Mouse (Mus musculus) ES-Bruce4 (cell line): ENCODE measurements around the gene Slc43a2.

Source experiments
- CTCF ChIP-seq: IDR thresholded peaks from one replicate; pipeline ENCODE4 v1.8.1; 2011; ENCODE audit warnings: low read depth, low read length
- EP300 ChIP-seq: IDR thresholded peaks from 2 replicates; pipeline ENCODE4 v1.6.1; 2011; ENCODE audit warnings: low read depth, low read length; ENCODE audit not compliant: insufficient read depth

DNA sequence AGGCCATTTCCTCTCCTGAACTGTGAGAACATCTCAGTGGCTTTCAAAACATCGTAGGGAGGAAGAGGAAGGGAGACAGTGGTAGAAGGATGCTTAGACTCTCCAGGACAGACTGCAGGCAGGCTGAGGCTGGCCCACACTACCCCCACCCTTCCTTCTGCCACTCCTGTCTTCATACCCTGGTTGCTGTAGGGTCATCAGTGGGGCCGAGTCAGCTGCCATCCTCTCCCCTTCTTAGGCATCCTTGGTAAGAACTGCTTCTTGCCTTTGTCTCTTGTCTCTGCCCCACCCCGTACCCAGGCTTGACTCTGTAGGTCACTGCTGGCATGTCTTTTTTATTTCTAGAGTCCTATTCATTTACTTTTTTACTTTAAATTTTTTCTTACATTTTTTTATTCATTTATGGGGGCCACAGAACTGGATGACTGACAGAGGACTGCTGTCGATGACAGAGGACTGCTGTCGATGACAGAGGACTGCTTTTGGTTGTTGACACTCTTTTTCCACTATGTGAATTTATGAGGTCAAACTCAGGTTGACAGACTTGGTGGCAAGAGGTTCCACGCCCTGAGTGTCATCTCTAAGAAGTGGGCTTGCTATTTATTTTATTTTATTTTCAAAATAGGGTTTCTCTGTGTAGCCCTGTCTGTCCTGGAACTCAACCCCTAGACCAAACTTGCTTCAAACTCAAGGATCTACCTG is 2.0 kb downstream of the Slc43a2 start:
- TF ChIP-seq CTCF (no peak), EP300 (no peak)
